Mouse (Mus musculus) CH12F3 (cell line): ENCODE measurements around the gene Zhx3.

Experiments
- in situ Hi-C: fragments of 300-500 bp; cut with MboI; formaldehyde crosslinking; loops from 2 replicates; pipeline ENCODE4 v1.14.3; 2020; ENCODE audit warnings: low sequenced_read_pairs

Gene Zhx3

DNA sequence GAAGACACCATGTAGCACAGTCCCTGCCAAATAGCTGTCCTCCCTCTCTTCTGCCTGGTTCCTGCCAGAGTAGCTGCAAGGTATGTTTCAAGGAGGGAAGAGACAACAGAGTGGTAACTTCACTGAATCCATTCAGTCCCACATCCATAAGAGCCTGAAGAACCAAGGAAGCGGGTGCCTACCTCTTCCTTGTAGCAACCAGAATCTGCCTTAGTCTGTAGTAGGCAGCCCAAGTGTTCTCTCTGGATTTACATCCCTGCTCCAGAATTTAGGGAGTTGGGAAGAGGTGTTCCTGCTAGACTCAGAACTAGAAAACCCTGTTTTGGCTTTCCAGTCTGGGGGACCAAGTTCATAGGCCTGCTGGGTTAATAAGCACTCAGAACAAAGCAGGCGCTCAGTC lies 105.6 kb downstream of the Zhx3 start:
- in situ Hi-C loops, result loop anchor here (25.0 kb wide), 1 partner anchor 120 kb away; the partner anchor contains the start of gene Lpin3

DNA sequence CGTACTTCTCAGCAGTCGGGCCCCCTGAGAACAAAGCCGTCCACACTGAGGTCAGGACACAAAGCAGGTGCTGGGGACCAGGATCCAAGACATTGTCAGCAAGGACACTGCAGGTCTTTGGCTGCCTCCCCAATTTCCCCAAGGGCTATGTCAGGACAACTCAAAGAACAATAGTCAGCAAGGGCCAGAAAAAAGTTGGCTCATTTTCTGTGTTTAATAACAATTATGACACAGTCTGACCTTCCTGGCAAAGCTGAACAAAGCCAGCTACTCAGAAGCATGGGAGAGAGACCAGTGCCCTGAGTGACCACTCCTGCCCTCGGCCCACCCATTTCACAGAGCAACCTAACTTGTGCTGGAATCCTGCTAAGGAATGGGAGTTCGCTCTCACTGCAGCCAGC lies 106.4 kb downstream of the Zhx3 start:
- in situ Hi-C loops, result loop anchor here (25.0 kb wide), 1 partner anchor 121 kb away; the partner anchor contains the start of gene Lpin3

DNA sequence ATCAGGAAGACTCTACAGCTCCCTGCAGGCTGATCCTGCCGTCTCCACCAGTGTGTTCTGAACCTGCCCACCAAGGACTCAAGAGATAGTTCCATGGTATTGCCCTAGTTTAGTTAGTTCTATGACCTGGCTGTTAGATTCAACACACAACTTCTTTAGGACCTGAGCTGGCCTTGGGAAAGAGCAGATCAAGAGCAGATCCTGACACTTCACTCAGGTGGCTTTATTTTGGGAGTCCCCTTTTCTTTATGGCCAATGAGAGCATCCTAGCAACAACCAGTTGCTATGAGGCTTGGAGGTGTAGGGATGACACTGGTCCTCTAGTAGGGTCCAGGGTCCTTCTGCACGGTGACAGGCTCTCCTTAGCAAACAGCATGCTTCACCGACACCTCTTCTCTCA lies 107.7 kb downstream of the Zhx3 start:
- in situ Hi-C loops, result loop anchor here (25.0 kb wide), 1 partner anchor 122 kb away; the partner anchor contains the start of gene Lpin3

DNA sequence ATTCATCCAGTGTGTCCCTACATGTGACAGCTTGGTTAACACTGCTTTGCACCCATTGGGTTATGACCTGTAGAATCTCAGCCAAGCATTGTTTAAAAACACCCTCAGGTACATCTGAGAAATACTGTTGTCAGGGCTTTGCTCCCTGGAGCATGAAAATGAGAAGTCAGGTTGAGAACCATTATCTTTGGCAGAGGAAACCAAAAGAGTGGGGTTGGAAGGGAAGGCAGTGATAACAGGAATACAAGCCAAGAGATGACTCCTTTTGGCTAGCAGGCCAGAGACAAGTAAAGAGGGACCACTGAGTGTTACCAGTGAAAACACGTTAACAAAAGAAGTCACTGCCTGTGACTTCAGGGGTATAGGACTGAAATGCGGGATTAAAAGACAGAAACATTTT lies 108.4 kb downstream of the Zhx3 start:
- in situ Hi-C loops, result loop anchor here (25.0 kb wide), 1 partner anchor 123 kb away; the partner anchor contains the start of gene Lpin3

DNA sequence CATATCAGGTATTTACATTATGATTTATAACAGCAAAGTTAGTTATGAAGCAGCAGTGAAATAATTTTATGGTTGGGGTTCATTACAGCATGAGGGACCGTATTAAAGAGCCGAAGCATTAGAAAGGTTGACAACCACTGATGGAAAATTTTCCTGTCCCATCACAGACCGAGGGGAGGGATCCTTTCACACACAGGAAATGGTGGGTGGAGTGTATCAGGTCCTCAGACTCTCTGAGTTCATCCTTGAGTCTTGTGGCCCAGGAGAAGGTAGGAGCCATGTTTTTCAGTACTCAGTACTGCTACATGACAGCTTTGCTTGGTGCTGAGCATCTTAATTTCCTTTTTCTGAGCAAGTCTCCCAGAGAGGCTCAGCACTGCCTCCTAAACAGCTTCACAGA lies 109.0 kb downstream of the Zhx3 start:
- in situ Hi-C loops, result loop anchor here (25.0 kb wide), 1 partner anchor 123 kb away; the partner anchor contains the start of gene Lpin3

DNA sequence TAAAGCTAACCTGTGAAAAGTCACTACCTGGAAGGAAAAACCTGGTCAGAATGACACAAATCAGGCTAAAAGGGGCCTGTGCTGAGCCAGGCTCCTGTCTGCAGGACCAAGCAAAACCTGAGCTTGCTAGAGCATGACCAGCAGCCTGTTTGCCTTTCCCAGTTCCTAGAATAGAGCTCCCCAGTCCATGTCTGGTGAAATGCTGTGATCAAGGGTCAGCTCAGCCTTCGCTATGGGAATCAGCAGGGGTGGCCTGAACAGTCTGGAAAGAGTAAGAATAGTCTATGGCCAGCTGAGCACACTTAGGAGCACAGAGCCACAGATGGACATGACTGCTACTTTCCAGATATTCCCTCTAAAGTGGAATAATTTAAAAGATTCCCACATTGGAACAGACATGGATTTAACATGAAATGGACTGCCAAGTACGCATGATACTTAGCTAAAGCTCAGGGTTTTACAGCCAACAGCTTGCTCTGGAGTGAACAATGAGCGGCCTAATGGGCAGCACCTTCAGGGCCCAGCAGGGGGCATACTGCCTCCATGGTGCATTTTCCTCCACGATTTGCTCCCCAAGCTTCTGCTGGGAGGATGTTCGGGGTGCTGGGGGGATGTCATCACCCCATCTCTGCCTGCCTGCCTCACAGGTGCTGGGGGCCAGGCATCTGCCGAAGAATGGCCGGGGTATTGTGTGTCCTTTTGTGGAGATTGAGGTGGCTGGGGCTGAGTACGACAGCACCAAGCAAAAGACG lies 112.2 kb downstream of the Zhx3 start:
- in situ Hi-C loops, result loop anchor here (25.0 kb wide), 1 partner anchor 127 kb away; the partner anchor contains the start of gene Lpin3

DNA sequence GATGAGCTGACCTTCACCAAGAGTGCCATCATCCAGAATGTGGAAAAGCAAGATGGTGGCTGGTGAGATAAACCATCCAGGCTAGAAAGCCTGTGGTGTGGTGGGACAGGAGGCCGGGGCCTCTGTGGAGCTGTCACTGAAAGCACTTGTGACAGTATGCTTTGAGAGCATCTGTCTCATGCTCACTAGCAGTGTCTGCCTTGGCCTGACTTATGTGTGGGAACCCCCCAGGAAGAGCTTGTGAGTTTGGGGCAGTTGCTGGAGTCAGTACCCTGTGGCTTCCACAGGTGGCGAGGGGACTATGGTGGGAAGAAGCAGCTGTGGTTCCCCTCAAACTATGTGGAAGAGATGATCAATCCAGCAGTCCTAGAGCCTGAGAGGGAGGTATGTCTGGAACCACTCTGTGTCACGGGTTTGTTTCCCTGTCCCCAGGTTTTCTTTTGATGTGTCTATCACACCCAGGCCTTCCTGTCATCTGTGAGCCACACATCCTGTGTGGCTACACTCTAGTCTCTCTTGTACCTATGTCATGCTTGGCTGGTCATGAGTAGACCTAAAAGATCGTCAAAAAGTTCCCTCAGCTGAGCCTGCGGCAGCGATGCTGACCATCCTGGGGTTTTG lies 116.1 kb downstream of the Zhx3 start:
- in situ Hi-C loops, result loop anchor here (25.0 kb wide), 1 partner anchor 131 kb away; the partner anchor contains the start of gene Lpin3

DNA sequence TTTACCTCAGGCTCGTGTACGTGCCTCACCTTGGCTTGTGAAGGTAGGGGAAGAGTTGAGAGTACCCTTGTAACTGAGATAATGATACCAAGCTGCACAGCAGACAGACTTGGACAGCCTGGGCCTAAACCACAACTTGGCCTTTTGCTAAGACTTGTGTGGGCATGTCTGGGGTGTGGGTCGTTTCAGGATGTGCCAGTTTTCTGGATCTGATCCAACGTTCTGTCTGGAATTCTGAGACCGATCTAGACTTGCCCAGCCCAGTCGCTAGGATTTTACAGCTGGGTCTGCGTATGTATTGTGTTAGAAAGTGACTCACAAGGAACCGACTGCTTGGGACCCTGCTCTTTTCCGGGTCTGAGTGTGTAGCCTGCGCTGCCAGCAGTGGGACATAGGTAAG lies 125.7 kb downstream of the Zhx3 start:
- in situ Hi-C loops, result no loop called here

DNA sequence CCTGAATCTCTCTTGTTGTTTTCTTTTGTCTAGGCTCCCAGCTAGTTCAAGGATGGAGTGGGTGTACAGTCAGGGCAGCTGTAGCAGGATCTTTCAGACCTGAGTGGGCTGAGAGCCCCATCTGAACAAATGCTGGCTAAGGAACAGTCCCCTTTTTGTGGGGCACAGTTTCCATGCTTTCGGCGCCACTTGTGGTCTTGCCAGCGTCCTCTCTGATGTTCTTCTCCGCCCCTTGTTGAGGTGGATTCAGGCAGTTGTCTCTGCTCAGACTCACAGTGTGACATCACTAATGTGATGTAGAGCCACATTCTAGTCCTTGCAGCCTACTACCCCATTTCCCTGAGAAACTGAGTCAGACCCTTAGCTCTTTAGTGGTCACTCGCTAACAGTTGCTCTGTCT lies 126.2 kb downstream of the Zhx3 start:
- in situ Hi-C loops, result no loop called here

DNA sequence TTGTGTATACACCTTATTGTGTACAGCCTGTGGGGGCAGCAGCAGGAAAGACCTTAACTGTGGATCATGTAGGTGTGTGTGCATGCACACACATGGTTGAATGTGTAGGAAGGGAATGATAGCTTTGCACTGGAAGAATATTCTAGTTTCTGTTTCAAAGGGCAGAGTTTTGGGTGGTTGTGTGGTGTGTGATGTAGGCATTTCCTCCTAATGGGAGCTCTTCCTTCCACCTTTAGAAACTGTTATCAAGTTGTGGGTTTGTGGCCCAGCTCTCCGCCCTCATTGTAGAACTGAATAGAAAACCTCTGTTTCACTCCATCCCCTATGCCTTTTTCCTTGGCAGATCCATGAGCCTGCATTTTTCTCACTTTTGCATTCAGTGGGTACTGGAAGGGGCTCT lies 127.3 kb downstream of the Zhx3 start:
- in situ Hi-C loops, result no loop called here

DNA sequence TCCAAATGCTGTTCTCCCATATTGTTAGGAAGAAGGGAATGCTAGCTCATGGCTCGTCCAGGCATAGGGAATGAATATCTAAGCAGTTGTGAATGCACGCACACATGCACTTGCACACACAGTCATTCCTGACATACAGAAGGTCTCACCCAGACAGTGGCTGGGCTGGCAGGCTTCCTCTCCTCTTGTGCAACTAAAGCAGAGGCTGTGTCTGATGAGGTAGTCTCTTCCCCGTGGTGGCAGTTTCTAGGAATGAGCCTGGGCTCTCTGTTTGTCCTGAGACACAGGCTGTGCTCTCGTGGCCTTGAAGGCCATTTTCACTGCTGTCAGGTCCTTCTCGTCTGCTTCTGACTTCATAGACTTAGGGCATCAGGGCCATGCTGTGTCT lies 128.0 kb downstream of the Zhx3 start:
- in situ Hi-C loops, result no loop called here

DNA sequence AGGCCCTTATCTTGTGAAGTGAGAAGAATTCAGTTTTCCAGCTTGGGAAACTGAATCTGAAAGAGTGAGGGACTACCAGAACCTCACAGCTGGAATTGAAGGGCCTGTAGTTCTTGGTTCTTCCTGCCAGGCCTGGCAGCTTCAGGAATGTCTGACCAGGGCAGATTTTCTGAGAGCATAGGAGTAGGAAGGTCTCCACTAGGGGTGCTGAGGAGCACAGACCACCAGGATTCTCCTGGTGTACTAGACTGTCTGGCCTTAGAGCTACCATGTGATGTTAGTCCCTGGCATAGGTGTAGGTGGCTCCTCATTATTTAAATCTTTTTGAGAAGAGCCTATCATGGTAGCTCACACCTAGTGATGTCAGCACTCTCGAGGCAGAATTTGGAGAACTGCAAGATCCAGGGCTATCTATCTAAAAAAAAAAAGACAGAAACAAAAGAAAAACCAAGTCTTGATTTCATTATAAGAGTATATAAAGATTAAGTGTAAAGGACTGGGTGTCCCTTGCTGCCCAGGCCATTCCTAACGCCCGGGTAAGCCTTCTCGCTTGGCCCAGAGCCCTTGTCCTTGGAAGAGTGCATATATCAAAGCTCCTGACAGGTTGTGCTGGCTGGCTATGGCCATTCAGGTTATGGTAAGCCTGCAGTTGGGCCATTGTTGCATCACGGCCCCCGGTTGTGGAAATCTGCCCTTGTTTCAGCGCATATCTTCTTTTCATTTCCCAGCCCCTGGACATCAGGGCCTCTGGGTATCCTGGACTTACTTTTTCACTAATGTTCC lies 128.6 kb downstream of the Zhx3 start:
- in situ Hi-C loops, result no loop called here

DNA sequence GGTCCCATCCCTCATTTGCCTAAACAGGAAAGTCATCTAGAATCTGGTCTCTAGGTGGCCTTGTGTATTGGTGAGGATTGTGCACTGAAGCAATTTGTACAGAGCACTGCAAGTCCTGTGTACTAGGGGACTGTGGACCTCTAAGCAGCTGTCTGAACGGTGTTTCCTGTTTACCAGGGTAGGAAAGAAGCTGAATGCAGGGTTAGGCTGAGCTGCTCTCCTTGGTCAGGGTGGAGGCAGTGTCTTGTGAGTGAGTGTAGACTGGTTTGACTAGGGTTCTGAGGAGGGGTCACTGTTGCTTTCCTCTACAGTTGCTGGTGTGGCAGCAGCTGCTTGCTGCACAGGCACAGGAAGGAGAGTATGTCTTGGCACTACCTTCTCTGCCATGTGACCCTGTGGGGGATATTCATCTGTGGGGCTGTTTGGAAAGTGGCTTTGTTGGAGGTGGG lies 130.6 kb downstream of the Zhx3 start:
- in situ Hi-C loops, result no loop called here

DNA sequence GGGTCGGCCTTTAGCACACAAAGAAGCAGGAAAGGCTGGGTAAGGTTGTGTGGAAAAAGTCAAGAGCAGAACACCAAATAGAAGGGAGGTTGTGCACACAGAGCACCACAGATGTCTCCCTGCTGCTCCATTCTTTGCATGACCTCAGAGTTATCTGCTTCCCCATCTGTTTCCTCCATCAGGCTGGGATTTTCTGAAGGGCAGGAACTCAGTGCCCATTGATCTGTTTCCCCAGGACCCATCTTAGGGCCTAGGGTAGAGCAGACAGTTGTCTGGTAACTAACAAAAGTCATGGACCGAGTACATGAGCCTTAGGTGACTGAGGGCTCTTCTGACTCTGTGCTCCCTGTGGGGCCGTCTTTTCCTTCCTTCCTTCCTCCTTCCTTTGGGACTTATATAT lies 131.2 kb downstream of the Zhx3 start:
- in situ Hi-C loops, result no loop called here

DNA sequence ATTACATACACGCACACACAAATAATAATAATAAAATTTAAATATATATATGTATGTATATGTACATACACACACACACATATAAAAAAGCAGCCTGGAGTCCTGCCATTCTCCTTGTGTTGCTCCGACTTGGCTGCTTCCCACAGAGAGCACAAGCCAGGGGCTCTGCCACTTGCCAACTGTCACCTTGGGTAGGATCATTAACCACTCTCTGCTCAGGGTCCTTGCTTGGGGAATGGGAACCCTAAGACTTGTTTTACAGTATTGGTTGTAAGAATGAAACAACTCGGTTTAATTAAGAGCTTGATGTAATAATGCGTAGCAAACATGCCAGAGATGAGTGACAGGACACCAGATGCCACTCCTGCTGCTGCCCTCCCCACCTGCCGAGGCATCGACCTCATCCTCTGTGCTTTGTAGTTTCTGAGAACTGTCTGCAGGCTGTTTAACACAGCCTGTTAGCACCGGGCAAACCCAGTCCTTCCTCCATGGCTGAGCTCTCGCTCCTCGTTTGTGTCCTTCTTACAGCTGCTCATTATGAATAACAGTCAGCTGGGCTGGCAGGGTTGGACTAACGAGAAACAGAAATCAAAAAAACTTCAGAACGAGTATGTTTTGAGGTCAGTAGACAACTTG lies 132.2 kb downstream of the Zhx3 start:
- in situ Hi-C loops, result no loop called here

DNA sequence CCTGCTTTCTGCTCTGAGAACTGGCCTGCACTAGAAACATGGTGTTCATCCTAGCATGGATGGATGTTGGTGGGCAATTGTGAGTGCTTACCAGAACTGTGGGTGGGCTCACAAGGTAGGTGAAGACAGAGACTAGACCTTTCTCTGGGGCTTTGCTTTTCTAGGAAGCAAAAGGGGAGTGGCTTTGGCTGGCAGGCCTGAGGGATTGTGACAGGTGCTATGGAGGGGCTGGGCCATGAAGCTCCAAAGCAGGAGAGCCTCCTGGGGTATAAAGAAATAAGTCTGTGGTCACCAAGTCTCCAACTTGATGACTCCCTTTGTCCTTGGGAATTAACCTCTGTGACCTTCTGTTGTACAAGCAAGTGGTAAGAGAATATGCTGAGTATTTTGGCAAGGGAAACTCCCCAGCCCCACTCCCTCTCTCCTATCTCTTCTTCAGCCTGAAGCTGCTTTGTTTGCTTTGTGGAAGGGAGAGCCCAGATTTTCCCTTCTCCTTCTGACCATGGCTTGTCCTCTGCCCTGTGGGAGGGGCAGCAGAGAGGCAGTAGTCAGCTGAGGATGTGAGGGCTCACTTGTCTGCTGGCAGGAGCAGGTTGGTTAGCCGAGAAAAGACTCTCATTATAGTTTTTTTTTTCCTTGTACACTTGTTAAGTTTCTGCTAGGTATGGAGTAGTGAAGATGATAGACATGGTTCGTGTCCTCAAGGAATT lies 133.0 kb downstream of the Zhx3 start:
- in situ Hi-C loops, result no loop called here

DNA sequence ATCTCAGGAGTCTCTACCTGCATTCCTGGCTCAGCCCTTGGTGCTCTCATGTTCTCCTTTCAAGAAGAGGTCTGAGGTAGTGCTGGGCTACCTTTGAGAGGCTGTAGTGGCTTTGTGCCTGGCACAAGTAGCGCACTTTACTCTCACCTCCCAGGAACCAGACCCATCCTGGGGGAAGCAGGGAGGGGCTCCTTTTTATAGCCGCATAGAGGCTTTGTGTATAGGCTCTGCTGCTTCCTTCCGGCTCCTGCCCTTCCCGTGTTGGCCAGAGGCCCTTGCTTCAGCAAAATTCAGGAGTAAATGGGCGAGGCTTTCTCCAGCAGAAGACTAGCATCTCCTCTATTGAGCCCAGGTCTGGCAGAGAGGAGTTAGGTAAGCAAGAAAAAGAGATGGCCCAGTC lies 134.4 kb downstream of the Zhx3 start:
- in situ Hi-C loops, result no loop called here

DNA sequence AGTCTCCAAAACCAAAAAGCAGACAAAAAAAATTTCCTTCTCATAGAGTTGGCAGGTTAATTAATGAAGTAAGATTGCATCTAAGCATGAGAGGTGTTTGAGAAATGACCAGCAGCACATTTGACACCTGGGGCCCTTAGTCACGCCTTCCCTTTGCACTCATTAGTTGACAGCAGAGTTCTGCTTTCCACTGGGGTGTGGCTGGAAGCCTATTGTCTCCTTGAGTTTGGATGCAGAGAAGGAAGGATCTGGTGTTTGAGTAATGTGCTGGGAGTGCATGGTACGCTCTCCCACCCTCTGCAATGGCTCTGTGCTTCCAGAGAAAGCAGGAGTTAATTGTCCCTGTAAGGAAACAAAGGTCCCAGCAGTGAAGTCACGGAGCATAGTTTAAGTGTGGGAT lies 136.3 kb downstream of the Zhx3 start:
- in situ Hi-C loops, result no loop called here

DNA sequence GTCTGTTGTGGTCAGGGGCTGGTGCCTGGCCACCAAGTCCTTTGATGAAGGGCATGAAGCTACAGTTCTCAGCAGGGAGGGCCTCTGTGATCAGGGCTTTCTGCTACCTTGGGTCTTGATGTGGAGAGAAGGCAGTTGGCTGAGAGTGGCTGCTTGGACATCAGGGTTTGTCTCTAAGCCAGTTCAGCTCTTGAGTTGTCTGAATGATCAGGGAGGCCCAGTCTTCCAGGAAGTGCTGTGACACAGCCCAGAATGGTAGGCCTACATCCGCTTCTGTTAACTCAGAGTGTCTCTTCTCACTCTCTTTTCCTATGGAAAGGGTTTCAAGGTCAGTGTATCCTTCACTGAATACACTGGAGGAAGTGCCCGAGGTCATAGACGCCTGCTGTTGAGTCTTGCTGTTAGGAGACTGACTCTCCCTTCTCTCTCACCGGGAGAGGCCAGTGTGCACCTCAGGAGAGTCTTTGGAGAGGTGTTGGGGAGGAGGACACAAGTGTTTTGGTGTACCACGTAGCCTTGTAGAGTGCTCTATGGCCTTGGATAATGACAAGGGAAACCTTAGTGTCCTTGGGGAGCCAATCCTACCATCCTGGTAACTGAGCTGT lies 137.0 kb downstream of the Zhx3 start:
- in situ Hi-C loops, result no loop called here

DNA sequence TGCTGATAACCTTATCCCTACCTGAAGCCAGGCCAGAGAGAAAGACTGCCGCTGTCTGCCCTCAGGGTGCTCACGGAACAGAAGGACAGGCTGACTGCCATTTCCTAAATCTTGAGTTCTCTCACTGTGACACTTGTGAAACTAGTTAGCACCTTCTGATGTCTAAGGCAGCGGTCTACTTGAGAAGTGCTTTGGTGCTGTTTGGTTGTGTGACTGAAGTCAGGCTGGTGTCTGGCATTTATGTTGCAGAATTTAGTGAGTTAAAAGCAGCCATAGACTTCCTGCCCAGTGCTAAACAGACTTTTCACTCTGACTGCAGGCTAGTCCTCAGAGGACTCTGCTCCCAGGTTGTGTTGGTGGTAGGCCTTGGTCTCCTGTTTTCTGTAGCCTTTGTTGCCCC lies 138.5 kb downstream of the Zhx3 start:
- in situ Hi-C loops, result no loop called here
